Comparison of ENCODE assay signal across 14 mouse cellular contexts in genomic region chr10:43739181-43739580, GRCm38 (mm10).
A peak's percentile ranks its signal among the peaks of the same experiment; 100 is the strongest.
DNase-seq lines count a peak whose midpoint lies in the region; ATAC-seq and TF ChIP-seq lines count a peak whose summit lies in the region.
"Had no signal": no experiment of that assay in that cellular context is flagged by ENCODE, and none has a peak within 500 bp of the region (broad histone marks: within the 10 kb centered on the region; RNA-seq: fewer than 3 reads in every experiment).

No protein-coding gene starts in this region.

- no peak for DNase-seq in heart, postnatal 14 days
- no peak for DNase-seq in midbrain, embryonic 14.5 days
- DNase-seq in naive thymus-derived CD4-positive, alpha-beta T cell, adult 2 months (ENCODE audit: low read depth), result peak; percentile 43
- no peak for DNase-seq in forebrain, postnatal 0 days
- DNase-seq: adrenal gland, adult 8-10 months; cerebellum, adult 18-20 months; kidney, adult 11 months; kidney, postnatal 14 days had no signal

- peak overlapping the region; percentile 13 to 61; a peak in 3 of 4 replicates for H3K27ac ChIP-seq in heart, embryonic 14.5 days (replicated peaks in 1 of 2; ENCODE audit: control insufficient read depth in 1 of 2, insufficient read depth in 1 of 2, low read depth in 2 of 2, low read length in 2 of 2)
- peak overlapping the region; percentile 71 for H3K27ac ChIP-seq in midbrain, embryonic 14.5 days (replicated peaks; ENCODE audit: low read depth, low read length)
- H3K27ac ChIP-seq in midbrain, embryonic 13.5 days, result no peak overlapping the region
- H3K27ac ChIP-seq in forebrain, postnatal 0 days (ENCODE audit: low read depth, low read length), result no peak overlapping the region
- H3K27ac ChIP-seq: embryonic facial prominence, embryonic 15.5 days; hindbrain, embryonic 15.5 days had no signal

- H3K27me3 ChIP-seq in heart, embryonic 14.5 days (ENCODE audit: control insufficient read depth, insufficient read depth, low read length), result no peaks in the 10 kb centered on the region
- H3K27me3 ChIP-seq in midbrain, embryonic 14.5 days (ENCODE audit: control insufficient read depth, insufficient read depth, low read length), result no peaks in the 10 kb centered on the region
- H3K27me3 ChIP-seq in midbrain, embryonic 13.5 days, result no peaks in the 10 kb centered on the region
- no peaks in the 10 kb centered on the region for H3K27me3 ChIP-seq in forebrain, postnatal 0 days (ENCODE audit: insufficient read depth, low read length)
- H3K27me3 ChIP-seq: embryonic facial prominence, embryonic 15.5 days; hindbrain, embryonic 15.5 days had no signal

- no peak overlapping the region for H3K4me2 ChIP-seq in heart, embryonic 14.5 days (ENCODE audit: low read length)
- H3K4me2 ChIP-seq in midbrain, embryonic 14.5 days (ENCODE audit: low read length), result no peak overlapping the region
- H3K4me2 ChIP-seq in midbrain, embryonic 13.5 days (replicated peaks), result no peak overlapping the region
- no peak overlapping the region for H3K4me2 ChIP-seq in forebrain, postnatal 0 days (ENCODE audit: low read depth)
- H3K4me2 ChIP-seq: embryonic facial prominence, embryonic 15.5 days had no signal

- no peak for ATAC-seq in heart, embryonic 14.5 days (ENCODE audit: insufficient number of reproducible peaks, insufficient read depth, low FRiP score, low read depth)
- no peak for ATAC-seq in midbrain, embryonic 14.5 days (ENCODE audit: low FRiP score, low TSS enrichment)
- no peak for ATAC-seq in midbrain, embryonic 13.5 days
- ATAC-seq in forebrain, postnatal 0 days, result no peak
- no peak for ATAC-seq in inflammation-experienced regulatory T-cells, adult 6 months

- TF ChIP-seq CTCF in forebrain, postnatal 0 days (IDR thresholded peaks at IDR 0.05; ENCODE audit: low read depth), result no peak

- no peaks in the 10 kb centered on the region for H3K9me3 ChIP-seq in heart, embryonic 14.5 days (ENCODE audit: control insufficient read depth, low read length)
- no peaks in the 10 kb centered on the region for H3K9me3 ChIP-seq in midbrain, embryonic 14.5 days (ENCODE audit: control insufficient read depth, low read length)
- H3K9me3 ChIP-seq in midbrain, embryonic 13.5 days, result no peaks in the 10 kb centered on the region
- no peaks in the 10 kb centered on the region for H3K9me3 ChIP-seq in forebrain, postnatal 0 days (ENCODE audit: low read length)
- H3K9me3 ChIP-seq: embryonic facial prominence, embryonic 15.5 days; hindbrain, embryonic 15.5 days had no signal

- no peaks in the 10 kb centered on the region for H3K36me3 ChIP-seq in heart, embryonic 14.5 days (ENCODE audit: control insufficient read depth, insufficient read depth, low read length)
- H3K36me3 ChIP-seq in midbrain, embryonic 14.5 days (ENCODE audit: control insufficient read depth, insufficient read depth, low read length), result no peaks in the 10 kb centered on the region
- H3K36me3 ChIP-seq in midbrain, embryonic 13.5 days, result no peaks in the 10 kb centered on the region
- H3K36me3 ChIP-seq in forebrain, postnatal 0 days (ENCODE audit: insufficient read depth), result no peaks in the 10 kb centered on the region
- H3K36me3 ChIP-seq: embryonic facial prominence, embryonic 15.5 days; hindbrain, embryonic 15.5 days had no signal

- H3K4me3 ChIP-seq in heart, embryonic 14.5 days (ENCODE audit: control insufficient read depth in 1 of 2, insufficient read depth in 1 of 2, low read depth in 1 of 2, low read length in 2 of 2), result no peak overlapping the region
- H3K4me3 ChIP-seq in midbrain, embryonic 14.5 days (replicated peaks; ENCODE audit: low read depth, low read length), result no peak overlapping the region
- H3K4me3 ChIP-seq in midbrain, embryonic 13.5 days (replicated peaks), result no peak overlapping the region
- no peak overlapping the region for H3K4me3 ChIP-seq in forebrain, postnatal 0 days (ENCODE audit: low read depth, low read length)
- H3K4me3 ChIP-seq: embryonic facial prominence, embryonic 15.5 days; hindbrain, embryonic 15.5 days; myocyte had no signal

- H3K4me1 ChIP-seq in heart, embryonic 14.5 days (ENCODE audit: control insufficient read depth in 2 of 2, insufficient read depth in 2 of 2, low read length in 2 of 2), result peaks cover 28 to 30% of the 10 kb centered on the region in 2 experiments
- peaks cover 29% of the 10 kb centered on the region for H3K4me1 ChIP-seq in midbrain, embryonic 14.5 days (ENCODE audit: control insufficient read depth, insufficient read depth, low read length)
- H3K4me1 ChIP-seq in midbrain, embryonic 13.5 days (replicated peaks), result peaks cover 32% of the 10 kb centered on the region
- H3K4me1 ChIP-seq in forebrain, postnatal 0 days (ENCODE audit: insufficient read depth), result peaks cover 4% of the 10 kb centered on the region

- WGBS in heart, embryonic 14.5 days, result 82% methylated on average over 2 of the region's 2 CpGs
- 84% methylated on average over 2 of the region's 2 CpGs for WGBS in midbrain, embryonic 14.5 days
- WGBS in midbrain, embryonic 13.5 days, result 88% methylated on average over 2 of the region's 2 CpGs
- 91% methylated on average over 2 of the region's 2 CpGs for WGBS in forebrain, postnatal 0 days

- no peak overlapping the region for H3K9ac ChIP-seq in heart, embryonic 14.5 days (ENCODE audit: low read length)
- H3K9ac ChIP-seq in midbrain, embryonic 14.5 days (replicated peaks; ENCODE audit: low read length), result no peak overlapping the region
- H3K9ac ChIP-seq in midbrain, embryonic 13.5 days (replicated peaks), result no peak overlapping the region
- H3K9ac ChIP-seq in forebrain, postnatal 0 days, result no peak overlapping the region
- H3K9ac ChIP-seq: embryonic facial prominence, embryonic 15.5 days; hindbrain, embryonic 15.5 days had no signal

- intact Hi-C loops in heart, postnatal 14 days (cut with DNase I), result no loop called here

Comparison
In these comparisons a context has a peak if more than half of its experiments do, and no peak if none do; other contexts are left out.
1. H3K27ac ChIP-seq: peak in heart, embryonic 14.5 days (2 of 2) and midbrain, embryonic 14.5 days (single experiment); none in midbrain, embryonic 13.5 days (single experiment) and forebrain, postnatal 0 days (single experiment).